Mouse (Mus musculus) hindbrain, embryonic 15.5 days (tissue): Measurements from ENCODE around the gene Olfr1321. TPM values are rescaled to one million over a fixed set of nuclear protein-coding genes. Genes with fewer than 3 reads are reported as not detected.

Source experiments
- ATAC-seq: fragments of 200-750 bp; cut with Nextera tagmentation; 2 replicates; pipeline ENCODE4 v1.8.0; 2017; ENCODE audit warnings: low read depth, moderate number of reproducible peaks, moderate TSS enrichment; ENCODE audit not compliant: low FRiP score
- H3K27ac ChIP-seq: fragments of 300-500 bp; sonication (generic); replicated peaks from 2 replicates; pipeline ENCODE4 v1.5.1; 2015; ENCODE audit warnings: mild to moderate bottlenecking, inconsistent platforms
- H3K27me3 ChIP-seq: fragments of 300-500 bp; sonication (generic); 2 replicates; pipeline ENCODE4 v1.6.1; 2015; ENCODE audit warnings: control low read depth, inconsistent platforms
- H3K36me3 ChIP-seq: fragments of 300-500 bp; sonication (generic); 2 replicates; pipeline ENCODE4 v1.6.1; 2015; ENCODE audit warnings: control low read depth, inconsistent platforms
- H3K4me1 ChIP-seq: fragments of 300-500 bp; sonication (generic); replicated peaks from 2 replicates; pipeline ENCODE4 v1.6.1; 2015; ENCODE audit warnings: control low read depth, inconsistent platforms
- H3K4me2 ChIP-seq: fragments of 300-500 bp; sonication (generic); 2 replicates; pipeline ENCODE4 v1.6.1; 2015; ENCODE audit warnings: moderate library complexity, mild to moderate bottlenecking, inconsistent platforms
- H3K4me3 ChIP-seq: fragments of 300-500 bp; sonication (generic); 2 replicates; pipeline ENCODE4 v1.5.1; 2015; ENCODE audit warnings: mild to moderate bottlenecking, inconsistent platforms
- H3K9ac ChIP-seq: fragments of 300-500 bp; sonication (generic); 2 replicates; pipeline ENCODE4 v1.6.1; 2015; ENCODE audit warnings: inconsistent platforms
- H3K9me3 ChIP-seq: fragments of 300-500 bp; sonication (generic); 2 replicates; pipeline ENCODE4 v1.6.1; 2016; ENCODE audit warnings: control low read depth, inconsistent platforms
- WGBS: fragments of 180-500 bp; shearing (Covaris S2); methylation state at CpG from one replicate; pipeline ENCODE4 v1.1.7; 2015; 5-methylcytosine and 5-hydroxymethylcytosine counted together
- polyA plus RNA-seq: library from polyadenylated mRNA; unstranded; fragments of >200 nt; fragmentation: Nextera tagmentation; extraction: Ambion mirVana; gene quantifications from 2 replicates; pipeline ENCODE4 v1.2.1, GENCODE M21; 2015

Gene Olfr1321
- not detected in 2 replicates for polyA plus RNA-seq

GRCm38 (mm10) chrX:49734959-49735358 is at the start of gene Olfr1321:
TSS of gene Olfr1321 (minus strand) at chrX:49735059.
- H3K27me3 ChIP-seq, result no peaks in the 10 kb centered on the region
- H3K9ac ChIP-seq, result no peak within 1 kb of the TSS
- 82% methylated on average over 2 of the region's 2 CpGs for WGBS
- no peak within 1 kb of the TSS for H3K27ac ChIP-seq
- no peaks in the 10 kb centered on the region for H3K9me3 ChIP-seq
- no peak for ATAC-seq
- no peaks in the 10 kb centered on the region for H3K4me1 ChIP-seq
- no peak within 1 kb of the TSS for H3K4me3 ChIP-seq
- H3K4me2 ChIP-seq, result no peak within 1 kb of the TSS
- H3K36me3 ChIP-seq, result no peaks in the 10 kb centered on the region

DNA sequence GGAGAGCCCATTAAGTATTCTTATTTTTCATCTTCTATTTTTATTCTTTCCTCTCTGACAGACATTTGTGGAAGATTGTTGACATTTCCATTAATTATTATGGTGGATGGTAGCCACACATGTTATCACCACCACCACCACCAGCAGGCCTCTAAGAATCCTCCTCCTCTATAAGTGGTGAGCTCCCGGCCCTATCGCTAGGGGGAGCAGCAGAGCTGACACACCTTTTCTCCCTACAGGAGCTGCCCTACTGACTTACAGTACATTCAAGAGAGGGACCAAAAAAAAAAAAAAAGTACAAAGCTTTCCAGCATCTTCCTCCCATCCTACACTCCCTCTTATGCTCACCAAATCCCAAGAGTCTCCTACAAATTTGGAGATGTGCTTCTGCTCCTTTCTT is 36.0 kb upstream of the Olfr1321 start:
- Histone ChIP-seq H3K4me1 (no peaks in the 10 kb centered on the region), H3K36me3 (no peaks in the 10 kb centered on the region), H3K4me2 (no peak overlapping the region), H3K4me3 (no peak overlapping the region), H3K9me3 (no peaks in the 10 kb centered on the region), H3K27me3 (no peaks in the 10 kb centered on the region), H3K9ac (no peak overlapping the region), H3K27ac (no peak overlapping the region)
- WGBS, result 46% methylated on average over 2 of the region's 2 CpGs
- no peak for ATAC-seq

- H3K4me2 ChIP-seq, result no peak overlapping the region
- no peaks in the 10 kb centered on the region for H3K36me3 ChIP-seq
- no peak overlapping the region for H3K27ac ChIP-seq
- H3K27me3 ChIP-seq, result no peaks in the 10 kb centered on the region
- 32% methylated on average over 5 of the region's 5 CpGs for WGBS
- no peak overlapping the region for H3K4me3 ChIP-seq
- no peak overlapping the region for H3K9ac ChIP-seq
- H3K4me1 ChIP-seq, result no peaks in the 10 kb centered on the region
- H3K9me3 ChIP-seq, result no peaks in the 10 kb centered on the region
- no peak for ATAC-seq
Observed at GRCm38 (mm10) chrX:49745192-49745591, 10.3 kb upstream of the Olfr1321 start.

Other genes with a start within 250 kb of the Olfr1321 start
- gene Olfr1320, start 62.7 kb downstream of the Olfr1321 start, polyA plus RNA-seq, result not detected in 2 replicates
- 11.2 and 12.5 TPM in 2 replicates for gene Igsf1, start 62.7 kb upstream of the Olfr1321 start, polyA plus RNA-seq
- not detected in 2 replicates for gene Olfr1322, start 156.4 kb upstream of the Olfr1321 start, polyA plus RNA-seq